Mouse (Mus musculus) testis, adult 2 months (tissue): ENCODE results near the gene Pus3.
"Not testable (repeated sequence)": the region's sequence is repeated elsewhere in the genome, so short reads cannot be mapped to it uniquely, and the experiment has no call there.

Experiments used
- CTCF ChIP-seq: fragments of 200-500 bp; IDR thresholded peaks from 2 replicates; pipeline ENCODE4 v1.5.1; 2012; ENCODE audit warnings: low read depth, mild to moderate bottlenecking, inconsistent platforms, low read length, moderate library complexity; ENCODE audit not compliant: control insufficient read depth, insufficient read depth, insufficient replicate concordance
- POLR2A ChIP-seq: fragments of 200-500 bp; IDR thresholded peaks from 2 replicates; pipeline ENCODE4 v1.6.1; 2012; ENCODE audit warnings: low read depth, mild to moderate bottlenecking, inconsistent platforms, low read length, moderate library complexity; ENCODE audit not compliant: control insufficient read depth

DNA sequence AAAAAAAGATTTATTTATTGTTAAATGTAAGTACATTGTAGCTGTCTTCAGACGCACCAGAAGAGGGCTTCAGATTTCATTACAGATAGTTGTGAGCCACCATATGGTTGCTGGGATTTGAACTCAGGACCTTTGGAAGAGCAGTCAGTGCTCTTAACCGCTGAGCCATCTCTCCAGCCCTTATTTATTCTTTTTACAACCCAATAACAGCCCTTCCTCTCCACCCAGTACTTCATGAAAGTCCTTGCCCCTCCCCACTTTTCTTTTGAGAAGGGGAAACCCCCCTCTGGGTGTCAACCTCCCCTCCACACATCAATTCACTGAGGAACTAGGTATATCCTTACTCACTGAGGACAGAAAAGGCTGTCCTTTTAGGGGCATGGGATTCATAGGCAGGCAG, 58.4 kb downstream of the Pus3 start:
- not testable (repeated sequence) for TF ChIP-seq CTCF, POLR2A
